Mouse (Mus musculus) hindbrain, postnatal 0 days (tissue): Measurements from ENCODE around the gene Zbtb5. TPM values are rescaled to one million over a fixed set of nuclear protein-coding genes. Genes with fewer than 3 reads are reported as not detected.

Experiments
- ATAC-seq: fragments of 200-750 bp; cut with Nextera tagmentation; 2 replicates; pipeline ENCODE4 v1.8.0; 2017; ENCODE audit warnings: mild to moderate bottlenecking, moderate TSS enrichment, moderate library complexity
- DNase-seq: peaks from one replicate; pipeline ENCODE4 v3.0.0-alpha.2; 2015; ENCODE audit warnings: low spot score
- H3K27ac ChIP-seq: fragments of 300-500 bp; sonication (generic); 2 replicates; pipeline ENCODE4 v1.5.1; 2014; ENCODE audit warnings: mild to moderate bottlenecking
- H3K27me3 ChIP-seq: fragments of 300-500 bp; sonication (generic); 2 replicates; pipeline ENCODE4 v1.6.1; 2014; ENCODE audit warnings: low read length, mixed read lengths; ENCODE audit not compliant: insufficient read depth
- H3K36me3 ChIP-seq: fragments of 300-500 bp; sonication (generic); 2 replicates; pipeline ENCODE4 v1.6.1; 2014; ENCODE audit warnings: low read length, mixed read lengths; ENCODE audit not compliant: insufficient read depth
- H3K4me1 ChIP-seq: fragments of 300-500 bp; sonication (generic); 2 replicates; pipeline ENCODE4 v1.6.1; 2014; ENCODE audit warnings: antibody characterized with exemption, low read length, mixed read lengths; ENCODE audit not compliant: insufficient read depth
- H3K4me2 ChIP-seq: fragments of 300-500 bp; sonication (generic); 2 replicates; pipeline ENCODE4 v1.6.1; 2014; ENCODE audit warnings: low read depth, mild to moderate bottlenecking, low read length, moderate library complexity, mixed read lengths
- H3K4me3 ChIP-seq: fragments of 300-500 bp; sonication (generic); 2 replicates; pipeline ENCODE4 v1.5.1; 2014; ENCODE audit warnings: low read length
- H3K9ac ChIP-seq: fragments of 300-500 bp; sonication (generic); replicated peaks from 2 replicates; pipeline ENCODE4 v1.6.1; 2014; ENCODE audit warnings: mild to moderate bottlenecking, low read length, moderate library complexity, mixed read lengths
- H3K9me3 ChIP-seq: fragments of 300-500 bp; sonication (generic); 2 replicates; pipeline ENCODE4 v1.6.1; 2016; ENCODE audit warnings: low read length, mixed read lengths
- CTCF ChIP-seq: IDR thresholded peaks from 2 replicates; pipeline ENCODE4 v1.5.1; 2016; ENCODE audit warnings: antibody characterized with exemption, control low read depth, low read depth
- WGBS: fragments of 180-500 bp; shearing (Covaris S2); extraction: QIAGEN DNeasy Blood & Tissue Kit; methylation state at CpG from one replicate; pipeline ENCODE4 v1.1.7; 2014; 5-methylcytosine and 5-hydroxymethylcytosine counted together
- polyA plus RNA-seq: library from polyadenylated mRNA; unstranded; fragments of >200 nt; fragmentation: Nextera tagmentation; extraction: Ambion mirVana; gene quantifications from 2 replicates; pipeline ENCODE4 v1.2.1, GENCODE M21; 2015
- total RNA-seq: library from RNA; depleted of rRNA; stranded (reverse); fragments of >200 nt; gene quantifications from 2 replicates; pipeline ENCODE4 v1.2.3, GENCODE M21; 2014

Gene Zbtb5
- total and polyA plus RNA-seq, 2 experiments from 2014 or later: 29.5 to 42.1 TPM

GRCm38 (mm10) chr4:44981974-44982287 is 30.3 kb downstream of the Zbtb5 start:
- no peak overlapping the region; the same call in 1 of the 2 replicates for H3K27ac ChIP-seq
- H3K27me3 ChIP-seq: no peaks in the 10 kb centered on the region
- H3K4me3 ChIP-seq: peak overlapping the region; percentile 49
- no peaks in the 10 kb centered on the region for H3K36me3 ChIP-seq
- peak; percentile 6; the same call in 1 of the 2 replicates for ATAC-seq
- no peak for DNase-seq
- H3K9me3 ChIP-seq: no peaks in the 10 kb centered on the region
- TF ChIP-seq CTCF: no peak
- H3K4me2 ChIP-seq: peak overlapping the region; percentile 69
- no peaks in the 10 kb centered on the region for H3K4me1 ChIP-seq
- WGBS: 20% methylated on average over 5 of the region's 5 CpGs
- no peak overlapping the region for H3K9ac ChIP-seq

- under 1% methylated on average over 40 of the region's 40 CpGs for WGBS
- no peaks in the 10 kb centered on the region for H3K36me3 ChIP-seq
Measured at GRCm38 (mm10) chr4:44981280-44981973, 30.8 kb downstream of the Zbtb5 start, which contains the start of gene Grhpr. Gene Grhpr (plus strand): TSS chr4:44981395.

GRCm38 (mm10) chr4:44979794-44980338 is 32.3 kb downstream of the Zbtb5 start:
- Histone ChIP-seq H3K27me3 (no peaks in the 10 kb centered on the region), H3K4me1 (no peaks in the 10 kb centered on the region), H3K4me2 (no peak overlapping the region), H3K27ac (no peak overlapping the region), H3K9me3 (no peaks in the 10 kb centered on the region), H3K36me3 (no peaks in the 10 kb centered on the region), H3K4me3 (no peak overlapping the region), H3K9ac (no peak overlapping the region)
- DNase-seq (no peak), ATAC-seq (no peak)
- no peak for TF ChIP-seq CTCF
- 75% methylated on average over 7 of the region's 7 CpGs for WGBS

More at GRCm38 (mm10) chr4:44981280-44981973, 30.8 kb downstream of the Zbtb5 start, which contains the start of gene Grhpr:
- Histone ChIP-seq H3K4me2 (peak within 1 kb of the TSS; percentile 69), H3K27me3 (no peaks in the 10 kb centered on the region), H3K27ac (peak within 1 kb of the TSS; percentile 46; the same call in 1 of the 2 replicates), H3K4me1 (no peaks in the 10 kb centered on the region), H3K9ac (peak within 1 kb of the TSS; percentile 51), H3K4me3 (peak within 1 kb of the TSS; percentile 49), H3K9me3 (no peaks in the 10 kb centered on the region)
- DNase-seq: peak; percentile 75
- peak; percentile 48 for TF ChIP-seq CTCF
- peak; percentile 92 for ATAC-seq

GRCm38 (mm10) chr4:44978175-44978574 is 34.0 kb downstream of the Zbtb5 start:
- Histone ChIP-seq H3K27me3 (no peaks in the 10 kb centered on the region), H3K4me3 (no peak overlapping the region), H3K9ac (no peak overlapping the region), H3K36me3 (no peaks in the 10 kb centered on the region), H3K27ac (no peak overlapping the region), H3K4me1 (peaks cover 3% of the 10 kb centered on the region), H3K9me3 (no peaks in the 10 kb centered on the region), H3K4me2 (no peak overlapping the region)
- DNase-seq (no peak), ATAC-seq (no peak)
- WGBS: 82% methylated on average over 5 of the region's 5 CpGs
- TF ChIP-seq CTCF: no peak

- H3K27me3 ChIP-seq: no peaks in the 10 kb centered on the region
- no peak for ATAC-seq
- no peaks in the 10 kb centered on the region for H3K9me3 ChIP-seq
- no peak overlapping the region for H3K4me3 ChIP-seq
- H3K36me3 ChIP-seq: no peaks in the 10 kb centered on the region
- no peak for DNase-seq
- peaks cover 3% of the 10 kb centered on the region for H3K4me1 ChIP-seq
- 91% methylated on average over 10 of the region's 10 CpGs for WGBS
- H3K27ac ChIP-seq: no peak overlapping the region
- no peak for TF ChIP-seq CTCF
- H3K9ac ChIP-seq: no peak overlapping the region
- no peak overlapping the region for H3K4me2 ChIP-seq
Measured at GRCm38 (mm10) chr4:44976921-44977710, 35.1 kb downstream of the Zbtb5 start.

- no peak overlapping the region for H3K4me3 ChIP-seq
- no peak for DNase-seq
- WGBS: 64% methylated on average over 6 of the region's 6 CpGs
- no peaks in the 10 kb centered on the region for H3K9me3 ChIP-seq
- ATAC-seq: no peak
- H3K4me2 ChIP-seq: no peak overlapping the region
- no peak for TF ChIP-seq CTCF
- H3K27ac ChIP-seq: no peak overlapping the region
- H3K4me1 ChIP-seq: peaks cover 3% of the 10 kb centered on the region
- H3K9ac ChIP-seq: no peak overlapping the region
- no peaks in the 10 kb centered on the region for H3K27me3 ChIP-seq
- H3K36me3 ChIP-seq: no peaks in the 10 kb centered on the region
Measured at GRCm38 (mm10) chr4:44976026-44976615, 36.1 kb downstream of the Zbtb5 start.
